Mouse (Mus musculus) liver, embryonic 16.5 days (tissue): Measurements from ENCODE around the gene Clcn2. TPM values are rescaled to one million over a fixed set of nuclear protein-coding genes. Genes with fewer than 3 reads are reported as not detected.
A peak's percentile ranks its signal among the peaks of the same experiment; 100 is the strongest.

ENCODE experiments used
- ATAC-seq: fragments of 200-750 bp; cut with Nextera tagmentation; 2 replicates; pipeline ENCODE4 v1.8.0; 2017; ENCODE audit warnings: low read depth, mild to moderate bottlenecking, moderate number of reproducible peaks, moderate library complexity
- H3K27ac ChIP-seq: fragments of 300-500 bp; sonication (generic); 2 replicates; pipeline ENCODE4 v1.5.1; 2014; ENCODE audit warnings: mild to moderate bottlenecking, low read length
- H3K27me3 ChIP-seq: fragments of 300-500 bp; sonication (generic); 2 replicates; pipeline ENCODE4 v1.6.1; 2014; ENCODE audit warnings: low read depth, low read length, mixed read lengths; ENCODE audit not compliant: control insufficient read depth, insufficient read depth
- H3K36me3 ChIP-seq: fragments of 300-500 bp; sonication (generic); 2 replicates; pipeline ENCODE4 v1.6.1; 2014; ENCODE audit warnings: mild to moderate bottlenecking; ENCODE audit not compliant: control insufficient read depth, insufficient read depth
- H3K4me1 ChIP-seq: fragments of 300-500 bp; sonication (generic); 2 replicates; pipeline ENCODE4 v1.6.1; 2014; ENCODE audit warnings: low read depth, low read length, mixed read lengths; ENCODE audit not compliant: control insufficient read depth
- H3K4me2 ChIP-seq: fragments of 300-500 bp; sonication (generic); 2 replicates; pipeline ENCODE4 v1.6.1; 2014; ENCODE audit warnings: low read depth, low read length, mixed read lengths
- H3K4me3 ChIP-seq: fragments of 300-500 bp; sonication (generic); 2 replicates; pipeline ENCODE4 v1.5.1; 2014; ENCODE audit warnings: low read depth, mild to moderate bottlenecking, low read length
- H3K9ac ChIP-seq: fragments of 300-500 bp; sonication (generic); 2 replicates; pipeline ENCODE4 v1.6.1; 2014; ENCODE audit warnings: low read depth, low read length
- H3K9me3 ChIP-seq: fragments of 300-500 bp; sonication (generic); replicated peaks from 2 replicates; pipeline ENCODE4 v1.6.1; 2016; ENCODE audit warnings: low read length; ENCODE audit not compliant: control insufficient read depth
- WGBS: fragments of 180-500 bp; shearing (Covaris S2); extraction: QIAGEN DNeasy Blood & Tissue Kit; methylation state at CpG from one replicate; pipeline ENCODE4 v1.1.7; 2014; ENCODE audit not compliant: insufficient replicate concordance; 5-methylcytosine and 5-hydroxymethylcytosine counted together
- polyA plus RNA-seq: library from polyadenylated mRNA; unstranded; fragments of >200 nt; fragmentation: Nextera tagmentation; extraction: Ambion mirVana; gene quantifications from 2 replicates; pipeline ENCODE4 v1.2.1, GENCODE M21; 2015

Clcn2 gene
- polyA plus RNA-seq, 1 experiment from 2014 or later = 11.5 TPM

DNA sequence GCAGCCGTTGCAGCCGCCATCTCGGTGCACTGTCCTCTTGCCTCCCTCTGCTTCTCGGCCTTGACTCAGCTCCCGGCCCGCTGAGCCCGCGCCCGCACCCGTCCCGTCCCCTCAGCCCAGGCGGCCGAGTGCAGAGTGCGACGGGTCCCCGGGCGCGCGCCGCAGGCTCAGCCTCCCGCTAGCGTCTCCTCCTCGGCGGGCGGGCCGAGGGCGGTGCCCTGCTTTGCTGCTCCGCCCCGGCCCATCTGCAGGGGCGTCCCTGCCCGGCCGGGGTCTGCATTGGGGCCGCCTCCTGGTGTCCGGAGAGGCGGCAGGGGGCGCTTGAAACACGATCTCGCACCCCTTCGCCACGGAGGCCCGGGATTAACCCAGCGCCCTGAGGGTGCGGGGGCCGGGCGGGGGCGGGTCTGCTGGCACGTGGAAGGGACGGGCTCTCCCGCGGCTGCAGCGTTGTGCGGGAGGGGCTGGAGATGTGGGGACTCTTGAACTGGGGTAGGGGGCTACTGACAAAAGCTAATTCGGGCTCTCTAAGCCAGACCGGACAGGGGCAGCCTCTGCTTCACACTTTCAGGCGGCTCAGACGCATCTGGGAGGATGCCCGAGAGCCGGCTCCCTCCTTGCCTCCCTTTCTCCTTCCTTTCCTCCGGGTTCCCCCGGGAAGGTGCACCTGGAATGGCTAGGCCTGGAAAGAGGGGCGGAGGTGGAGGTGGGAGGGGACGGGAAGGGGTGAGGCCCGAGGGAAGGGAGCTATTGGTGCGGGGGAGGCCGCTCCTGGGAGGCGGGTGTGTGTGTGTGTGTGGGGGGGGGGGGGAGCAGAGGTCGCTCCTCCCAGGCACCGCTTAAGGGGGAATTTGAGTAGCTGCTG, 1.3 kb downstream of the Clcn2 start:
- peak overlapping the region; percentile 83 for H3K9ac ChIP-seq
- no peaks in the 10 kb centered on the region for H3K9me3 ChIP-seq
- H3K4me2 ChIP-seq = peak overlapping the region; percentile 99
- ATAC-seq = peak; percentile 61
- H3K4me3 ChIP-seq = peak overlapping the region; percentile 85
- peaks cover 14% of the 10 kb centered on the region for H3K36me3 ChIP-seq
- H3K27ac ChIP-seq = peak overlapping the region; percentile 94
- H3K4me1 ChIP-seq = peaks cover 64% of the 10 kb centered on the region
- WGBS = under 1% methylated on average over 60 of the region's 68 CpGs
- H3K27me3 ChIP-seq = no peaks in the 10 kb centered on the region

DNA sequence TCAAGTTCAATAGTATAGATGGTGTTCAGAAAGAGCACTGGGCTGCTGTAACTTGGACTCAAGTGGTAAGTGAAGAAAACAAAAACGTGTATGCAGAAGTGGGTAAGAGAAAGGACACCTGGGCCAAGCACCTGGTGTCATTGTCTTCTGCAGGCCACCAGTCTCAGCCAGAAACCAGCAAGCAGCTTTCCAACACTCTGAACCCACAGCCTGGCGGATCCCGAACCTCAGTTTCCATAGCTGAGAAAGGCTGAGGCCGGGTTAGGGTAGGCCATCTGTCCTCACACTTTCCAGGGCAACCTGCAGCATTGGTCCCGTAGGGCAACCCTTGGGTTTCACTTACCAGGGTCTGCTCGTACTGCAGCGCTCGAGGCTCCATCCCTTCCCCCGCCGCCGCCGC, 2.0 kb downstream of the Clcn2 start:
- H3K27ac ChIP-seq = peak overlapping the region; percentile 94
- H3K4me1 ChIP-seq = peaks cover 66% of the 10 kb centered on the region
- H3K27me3 ChIP-seq = no peaks in the 10 kb centered on the region
- peak overlapping the region; percentile 99 for H3K4me2 ChIP-seq
- peak overlapping the region; percentile 85 for H3K4me3 ChIP-seq
- H3K36me3 ChIP-seq = peaks cover 16% of the 10 kb centered on the region
- ATAC-seq = no peak
- 6% methylated on average over 12 of the region's 12 CpGs for WGBS
- peak overlapping the region; percentile 83 for H3K9ac ChIP-seq
- H3K9me3 ChIP-seq = no peaks in the 10 kb centered on the region

GRCm38 (mm10) chr16:20715161-20715560, 2.4 kb downstream of the Clcn2 start:
- peak overlapping the region; percentile 85 for H3K4me3 ChIP-seq
- no peaks in the 10 kb centered on the region for H3K27me3 ChIP-seq
- peak overlapping the region; percentile 83 for H3K9ac ChIP-seq
- H3K9me3 ChIP-seq = no peaks in the 10 kb centered on the region
- H3K4me2 ChIP-seq = peak overlapping the region; percentile 99
- H3K4me1 ChIP-seq = peaks cover 66% of the 10 kb centered on the region
- H3K36me3 ChIP-seq = peaks cover 14% of the 10 kb centered on the region
- no peak for ATAC-seq
- 58% methylated on average over 2 of the region's 2 CpGs for WGBS
- H3K27ac ChIP-seq = peak overlapping the region; percentile 94

DNA sequence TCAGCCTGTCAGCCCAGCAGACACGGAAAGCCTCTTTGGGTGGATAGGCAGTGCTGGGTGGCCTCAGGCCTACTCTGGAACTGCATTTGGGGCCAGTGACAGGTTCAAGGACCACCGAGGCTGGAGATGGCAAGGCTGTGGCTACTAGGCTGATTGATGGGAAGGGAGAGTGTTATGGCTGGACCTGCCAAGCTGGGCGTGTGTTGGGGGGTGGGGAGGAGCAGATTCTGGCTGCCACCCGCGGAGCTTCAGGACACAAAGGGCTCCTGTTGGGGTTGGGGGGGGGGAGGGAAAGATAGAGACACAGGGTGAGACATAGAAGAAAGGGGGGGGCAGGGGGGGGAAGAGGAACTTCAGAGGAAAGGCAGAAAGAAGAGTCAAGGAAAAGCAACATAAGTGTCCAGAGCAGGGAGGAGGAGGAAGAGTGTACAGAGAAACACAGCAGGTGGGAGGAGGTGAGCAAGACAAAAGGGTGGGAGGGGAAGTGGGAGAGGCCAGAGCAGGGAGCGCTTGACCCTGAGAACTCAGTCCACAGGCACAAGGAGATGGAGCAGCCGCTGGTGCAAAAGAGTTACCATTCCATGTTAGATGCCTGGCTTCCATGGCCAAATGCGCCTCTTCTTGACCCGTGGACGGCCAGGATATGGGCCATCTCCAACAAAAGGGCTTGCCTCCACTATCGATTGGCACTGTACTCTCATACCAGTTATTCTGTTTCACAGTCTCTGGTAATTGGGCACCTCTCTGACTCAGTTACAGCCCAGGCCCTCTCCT, 3.1 kb downstream of the Clcn2 start:
- WGBS = 53% methylated on average over 11 of the region's 11 CpGs
- H3K4me1 ChIP-seq = peaks cover 66% of the 10 kb centered on the region
- peak overlapping the region; percentile 99 for H3K4me2 ChIP-seq
- H3K36me3 ChIP-seq = peaks cover 13% of the 10 kb centered on the region
- ATAC-seq = no peak
- H3K4me3 ChIP-seq = peak overlapping the region; percentile 85
- no peaks in the 10 kb centered on the region for H3K9me3 ChIP-seq
- H3K27ac ChIP-seq = peak overlapping the region; percentile 94
- H3K9ac ChIP-seq = peak overlapping the region; percentile 83
- no peaks in the 10 kb centered on the region for H3K27me3 ChIP-seq

- WGBS = 26% methylated on average over 7 of the region's 7 CpGs
- Histone ChIP-seq H3K9me3 (no peaks in the 10 kb centered on the region), H3K4me2 (peak overlapping the region; percentile 99), H3K9ac (peak overlapping the region; percentile 83), H3K27ac (peak overlapping the region; percentile 82), H3K36me3 (peaks cover 15% of the 10 kb centered on the region), H3K4me3 (peak overlapping the region; percentile 85), H3K27me3 (no peaks in the 10 kb centered on the region), H3K4me1 (peaks cover 58% of the 10 kb centered on the region)
- peak; percentile 22 for ATAC-seq
Observed at GRCm38 (mm10) chr16:20712889-20713288, 4.7 kb downstream of the Clcn2 start.

DNA sequence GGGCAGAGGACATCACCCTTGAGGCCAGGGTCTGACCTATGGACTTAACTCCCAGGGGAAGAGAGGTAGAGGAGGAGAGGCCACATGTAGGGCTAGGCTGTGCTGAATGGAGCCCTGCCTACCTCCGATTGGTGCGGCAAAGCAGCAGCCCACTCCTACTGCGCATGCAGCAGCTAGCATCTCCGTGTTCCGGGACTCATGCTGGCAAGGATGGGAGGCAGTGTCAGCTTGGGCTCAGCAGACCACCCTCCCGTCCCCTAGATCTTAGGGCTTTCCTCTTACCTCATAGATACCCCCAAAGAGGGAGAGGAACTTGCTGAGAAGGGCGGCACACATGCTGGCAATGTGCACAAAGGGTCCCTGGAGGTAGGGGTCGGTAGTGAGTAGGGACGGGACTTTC, 5.4 kb downstream of the Clcn2 start:
- Histone ChIP-seq H3K36me3 (peaks cover 17% of the 10 kb centered on the region), H3K4me1 (peaks cover 64% of the 10 kb centered on the region), H3K9me3 (no peaks in the 10 kb centered on the region), H3K27me3 (no peaks in the 10 kb centered on the region), H3K4me2 (no peak overlapping the region), H3K9ac (peak overlapping the region; percentile 83; the same call in 1 of the 2 replicates), H3K4me3 (no peak overlapping the region), H3K27ac (peak overlapping the region; percentile 82; the same call in 1 of the 2 replicates)
- WGBS = 77% methylated on average over 9 of the region's 9 CpGs
- ATAC-seq = no peak

GRCm38 (mm10) chr16:20710810-20711209, 6.7 kb downstream of the Clcn2 start:
- Histone ChIP-seq H3K4me3 (no peak overlapping the region), H3K36me3 (peaks cover 17% of the 10 kb centered on the region), H3K9me3 (no peaks in the 10 kb centered on the region), H3K27ac (no peak overlapping the region), H3K4me2 (no peak overlapping the region), H3K9ac (no peak overlapping the region), H3K27me3 (no peaks in the 10 kb centered on the region), H3K4me1 (peaks cover 66% of the 10 kb centered on the region)
- 37% methylated on average over 4 of the region's 4 CpGs for WGBS
- ATAC-seq = no peak

DNA sequence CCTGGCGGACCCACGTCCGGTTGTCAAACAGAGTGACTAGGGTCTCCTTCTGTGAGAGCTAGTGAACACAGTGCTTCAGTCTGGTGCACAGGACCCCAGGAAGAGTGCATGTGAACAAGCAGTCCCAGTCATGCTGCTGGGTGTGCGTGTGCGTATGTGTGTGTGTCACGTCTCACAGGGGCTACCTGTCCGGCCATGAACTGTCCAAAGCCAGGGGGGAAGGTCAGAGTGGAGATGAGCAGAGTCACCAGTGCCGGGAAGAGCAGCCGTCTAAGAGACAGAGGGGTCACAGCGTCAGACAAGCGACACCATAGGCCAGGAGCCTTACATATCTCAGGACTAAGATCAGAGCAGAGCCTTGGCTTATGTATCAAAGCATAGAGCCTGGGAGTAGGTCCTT, 7.2 kb downstream of the Clcn2 start:
- WGBS = 93% methylated on average over 11 of the region's 11 CpGs
- no peaks in the 10 kb centered on the region for H3K27me3 ChIP-seq
- no peak overlapping the region for H3K4me2 ChIP-seq
- H3K27ac ChIP-seq = no peak overlapping the region
- peaks cover 17% of the 10 kb centered on the region for H3K36me3 ChIP-seq
- H3K9ac ChIP-seq = no peak overlapping the region
- peaks cover 66% of the 10 kb centered on the region for H3K4me1 ChIP-seq
- no peak overlapping the region for H3K4me3 ChIP-seq
- no peaks in the 10 kb centered on the region for H3K9me3 ChIP-seq
- no peak for ATAC-seq
